Mouse (Mus musculus): ENCODE results near the gene Elavl1.

GRCm38 (mm10) chr8:4355455-4355854 is 30.2 kb upstream of the Elavl1 start:
- TF ChIP-seq CTCF (IDR thresholded peaks at IDR 0.05; ENCODE audit: borderline replicate concordance, insufficient read depth, low read length) (no peak), POLR2A (IDR thresholded peaks at IDR 0.05; ENCODE audit: low read depth, low read length) (no peak)

All from embryonic fibroblast, embryonic 13.5 days (primary cell).